Mouse (Mus musculus) ES-E14 (cell line): ENCODE measurements around the gene Mga. TPM values are rescaled to one million over a fixed set of nuclear protein-coding genes. Genes with fewer than 3 reads are reported as not detected.
A peak's percentile ranks its signal among the peaks of the same experiment; 100 is the strongest.

Experiments used
- DNase-seq: peaks from one replicate; pipeline ENCODE4 v3.0.0-alpha.2; 2013; ENCODE audit warnings: low read depth, low spot score
- H3K27ac ChIP-seq: 2 replicates; pipeline ENCODE4 v1.5.1; 2012; ENCODE audit warnings: low read depth, mild to moderate bottlenecking, low read length, moderate library complexity, mixed read lengths; ENCODE audit not compliant: poor library complexity, insufficient read depth, severe bottlenecking
- H3K36me3 ChIP-seq: 2 replicates; pipeline ENCODE4 v1.6.1; 2012; ENCODE audit warnings: mild to moderate bottlenecking, low read length, moderate library complexity, mixed read lengths; ENCODE audit not compliant: control insufficient read depth, poor library complexity, insufficient read depth, severe bottlenecking
- H3K4me1 ChIP-seq, 2 experiments: fragments of 150-350 bp in 1 of 2; sonication (generic) in 1 of 2; 2 replicates each; pipeline ENCODE4 v1.6.1; 2012; ENCODE audit warnings: low read length in 2 of 2, mild to moderate bottlenecking in 1 of 2, mixed read lengths in 1 of 2; ENCODE audit not compliant: control insufficient read depth in 2 of 2, insufficient read depth in 2 of 2, poor library complexity in 1 of 2
- H3K4me3 ChIP-seq, 2 experiments: fragments of 150-350 bp in 1 of 2; sonication (generic) in 1 of 2; 2 replicates each; pipeline ENCODE4 v1.5.1; 2012; ENCODE audit warnings: low read length in 2 of 2, low read depth in 1 of 2, mild to moderate bottlenecking in 1 of 2, mixed read lengths in 1 of 2; ENCODE audit not compliant: insufficient read depth in 1 of 2, poor library complexity in 1 of 2, severe bottlenecking in 1 of 2
- H3K9ac ChIP-seq: 2 replicates; pipeline ENCODE4 v1.6.1; 2012; ENCODE audit warnings: low read depth, mild to moderate bottlenecking, low read length, mixed read lengths; ENCODE audit not compliant: poor library complexity, insufficient read depth, severe bottlenecking
- H3K9me3 ChIP-seq: fragments of 150-350 bp; sonication (generic); 2 replicates; pipeline ENCODE4 v1.6.1; 2012; ENCODE audit warnings: low read depth, mild to moderate bottlenecking, low read length; ENCODE audit not compliant: control insufficient read depth, insufficient read depth
- CHD2 ChIP-seq: IDR thresholded peaks from 2 replicates; pipeline ENCODE4 v1.6.1; 2014; ENCODE audit warnings: mild to moderate bottlenecking, low read depth, low read length, inconsistent platforms
- HCFC1 ChIP-seq: IDR thresholded peaks from 2 replicates; pipeline ENCODE4 v1.6.1; 2012; ENCODE audit warnings: low read length, inconsistent platforms, borderline replicate concordance; ENCODE audit not compliant: insufficient read depth
- MAFK ChIP-seq: IDR thresholded peaks from 2 replicates; pipeline ENCODE4 v1.6.1; 2014; ENCODE audit warnings: mild to moderate bottlenecking, low read depth, low read length, inconsistent platforms; ENCODE audit not compliant: insufficient read depth
- ZC3H11A ChIP-seq: IDR thresholded peaks from 2 replicates; pipeline ENCODE4 v1.6.1; 2012; ENCODE audit warnings: low read depth, mild to moderate bottlenecking, inconsistent platforms, low read length, borderline replicate concordance
- ZNF384 ChIP-seq: IDR thresholded peaks from 2 replicates; pipeline ENCODE4 v1.6.1; 2012; ENCODE audit warnings: low read depth, low read length, inconsistent platforms
- in situ Hi-C, 2 experiments: fragments of 600-800 bp; cut with MboI; formaldehyde crosslinking; loops; one replicate each; pipeline ENCODE4 v1.15.1; 2025; ENCODE audit warnings: low sequenced_read_pairs in 2 of 2, inconsistent platforms in 1 of 2; ENCODE audit not compliant: unreplicated experiment in 2 of 2
- total RNA-seq: library from RNA; depleted of rRNA; stranded (reverse); fragments of 300-350 nt; gene quantifications from 2 replicates; pipeline ENCODE4 v1.2.3, GENCODE M21; 2012

Mga gene
- total RNA-seq, 1 experiment = 142 TPM

DNA sequence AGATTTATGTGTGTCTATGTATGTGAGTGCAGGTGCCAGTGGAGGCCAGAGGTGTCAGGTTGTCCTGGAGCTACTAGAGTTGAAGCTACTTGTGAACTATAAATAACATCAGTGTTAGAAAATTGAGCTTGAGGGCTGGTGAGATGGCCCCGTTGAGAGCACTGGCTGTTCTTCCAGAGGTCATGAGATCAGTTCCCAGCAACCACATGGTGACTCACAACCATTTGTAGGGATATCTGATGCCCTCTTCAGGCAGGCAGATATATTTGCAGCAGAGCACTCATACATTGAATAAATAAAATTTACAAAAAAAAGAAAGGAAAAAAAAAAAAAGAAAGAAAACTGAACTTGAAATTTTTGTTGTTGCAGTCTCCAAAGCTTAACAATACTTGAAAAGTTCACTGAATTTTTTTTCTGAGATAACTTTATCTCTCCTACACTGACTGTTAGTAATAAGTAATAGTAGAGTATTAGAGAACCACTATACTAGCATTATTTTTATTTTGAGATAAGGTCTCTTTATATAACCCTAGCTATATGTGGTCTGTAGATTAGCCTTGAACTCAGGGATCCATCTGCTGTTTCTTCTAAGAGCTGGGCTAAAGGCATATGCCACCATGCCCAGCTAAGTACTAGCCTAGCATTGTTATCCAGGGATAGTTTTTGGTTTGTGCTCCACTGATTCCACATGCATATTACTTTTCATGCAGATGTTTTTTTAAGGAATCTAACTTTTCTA is 20.8 kb downstream of the Mga start:
- Histone ChIP-seq H3K9ac (no peak overlapping the region), H3K4me1 (peaks cover 0 to 4% of the 10 kb centered on the region in 2 experiments; a peak in 2 of 4 replicates), H3K27ac (no peak overlapping the region), H3K4me3 (no peak overlapping the region), H3K9me3 (no peaks in the 10 kb centered on the region), H3K36me3 (peaks cover 8% of the 10 kb centered on the region; the same call in 1 of the 2 replicates)
- DNase-seq = no peak
- TF ChIP-seq ZC3H11A (no peak), ZNF384 (no peak), CHD2 (no peak), HCFC1 (no peak), MAFK (no peak)
- in situ Hi-C loops = no loop called here

DNA sequence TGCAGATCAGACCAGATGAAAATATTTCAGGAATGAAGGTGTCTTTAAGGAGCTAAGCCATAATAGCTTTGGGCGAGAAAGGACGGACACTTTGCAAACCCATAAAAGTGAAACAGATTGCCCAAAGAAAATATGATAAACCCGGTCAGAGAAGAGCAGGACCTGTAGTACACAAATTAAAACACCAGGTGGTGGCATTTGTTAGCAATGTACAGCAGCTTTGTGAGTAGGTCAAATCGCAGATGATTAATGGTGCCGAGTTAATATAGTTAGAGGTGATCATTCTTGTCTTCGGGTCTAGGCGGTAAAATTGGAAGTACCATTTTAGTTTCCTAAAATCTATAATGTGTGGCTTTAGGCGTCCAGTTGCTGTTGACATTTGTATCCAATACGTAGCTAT is 73.5 kb downstream of the Mga start:
- TF ChIP-seq ZNF384 = 0 out of 2 replicates have a peak, but pooled peaks have one; percentile 10
- peak; percentile 64 for TF ChIP-seq ZC3H11A
- TF ChIP-seq CHD2 = no peak
- no peaks in the 10 kb centered on the region for H3K9me3 ChIP-seq

DNA sequence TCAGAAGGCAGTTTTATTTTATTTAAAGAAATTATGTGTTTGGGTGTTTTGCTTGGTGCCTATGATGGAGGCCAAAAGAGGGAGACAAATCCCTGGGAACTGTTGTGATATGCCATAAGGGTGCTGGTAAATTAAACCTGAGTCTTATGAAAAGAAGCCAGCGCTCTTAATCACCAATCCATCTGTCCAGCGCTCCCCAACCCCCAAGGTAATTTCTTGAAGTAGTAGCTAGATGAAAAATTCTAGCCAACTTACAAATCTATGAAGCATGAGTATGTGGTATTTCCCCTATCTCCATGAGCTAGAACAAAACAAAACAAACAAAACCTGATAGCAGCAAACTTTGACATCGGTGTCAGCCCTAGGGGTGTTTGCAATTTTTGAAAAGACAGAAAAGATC is 74.3 kb downstream of the Mga start:
- in situ Hi-C loops = no loop called here
- Histone ChIP-seq H3K36me3 (no peaks in the 10 kb centered on the region; the same call in 1 of the 2 replicates), H3K27ac (no peak overlapping the region), H3K9me3 (no peaks in the 10 kb centered on the region), H3K4me1 (peaks cover 0 to 3% of the 10 kb centered on the region in 2 experiments; a peak in 1 of 4 replicates), H3K9ac (no peak overlapping the region), H3K4me3 (no peak overlapping the region)
- TF ChIP-seq MAFK (no peak), HCFC1 (no peak), ZNF384 (no peak), ZC3H11A (no peak), CHD2 (no peak)
- no peak for DNase-seq

More for the DNA sequence above, 73.5 kb downstream of the Mga start:
- Histone ChIP-seq H3K4me1 (peaks cover 0 to 3% of the 10 kb centered on the region in 2 experiments; a peak in 1 of 4 replicates), H3K4me3 (no peak overlapping the region), H3K36me3 (no peaks in the 10 kb centered on the region; the same call in 1 of the 2 replicates), H3K27ac (no peak overlapping the region), H3K9ac (no peak overlapping the region)
- in situ Hi-C loops = no loop called here
- DNase-seq = peak; percentile 34

DNA sequence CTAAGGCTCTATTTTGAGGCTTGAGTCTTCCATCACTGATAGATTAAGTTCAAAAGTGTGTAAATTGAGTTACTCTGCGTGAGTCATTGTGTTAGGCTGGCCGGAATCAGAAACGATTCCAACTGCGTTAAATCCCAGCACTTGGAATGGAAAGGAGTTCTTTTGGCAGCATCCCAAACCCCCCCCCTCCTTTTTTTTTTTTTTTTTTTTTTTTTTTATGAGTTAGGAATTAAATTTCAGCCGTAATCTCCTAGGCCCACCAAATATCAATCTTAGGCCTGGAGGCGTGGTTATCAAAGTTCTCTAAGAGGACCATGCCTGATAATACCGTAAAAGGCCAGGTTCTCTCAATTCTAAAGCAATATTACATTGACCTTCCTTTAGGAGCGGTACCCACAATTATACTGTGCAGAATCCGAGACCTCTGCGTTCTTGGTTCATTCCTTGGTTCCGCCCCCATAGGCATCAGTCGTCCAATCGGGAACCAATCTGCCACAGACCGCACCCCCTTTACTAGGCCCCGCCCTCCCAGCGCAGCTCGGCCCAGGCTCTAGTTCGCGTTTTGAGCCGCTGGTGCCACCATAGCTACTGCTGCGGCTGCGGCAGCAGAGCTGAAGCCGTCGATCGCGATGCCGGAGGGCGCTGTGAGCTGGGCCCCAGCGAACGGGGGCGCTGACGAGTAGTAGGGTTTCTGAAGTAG is 75.0 kb downstream of the Mga start:
- TF ChIP-seq MAFK = no peak
- TF ChIP-seq ZC3H11A = no peak
- TF ChIP-seq ZNF384 = peak; percentile 66; the same call in 1 of the 2 replicates
- TF ChIP-seq CHD2 = no peak
- peak; percentile 29; the same call in 1 of the 2 replicates for TF ChIP-seq HCFC1
- no peaks in the 10 kb centered on the region for H3K36me3 ChIP-seq
- in situ Hi-C loops = no loop called here
- peaks cover 0 to 3% of the 10 kb centered on the region in 2 experiments; a peak in 1 of 4 replicates for H3K4me1 ChIP-seq
- no peak overlapping the region for H3K27ac ChIP-seq
- H3K4me3 ChIP-seq = peak overlapping the region; percentile 77 to 96
- peak; percentile 91 for DNase-seq
- peak overlapping the region; percentile 89 for H3K9ac ChIP-seq
- no peaks in the 10 kb centered on the region for H3K9me3 ChIP-seq
